ENCODE assay signal across 11 mouse cellular contexts in the genomic region with DNA sequence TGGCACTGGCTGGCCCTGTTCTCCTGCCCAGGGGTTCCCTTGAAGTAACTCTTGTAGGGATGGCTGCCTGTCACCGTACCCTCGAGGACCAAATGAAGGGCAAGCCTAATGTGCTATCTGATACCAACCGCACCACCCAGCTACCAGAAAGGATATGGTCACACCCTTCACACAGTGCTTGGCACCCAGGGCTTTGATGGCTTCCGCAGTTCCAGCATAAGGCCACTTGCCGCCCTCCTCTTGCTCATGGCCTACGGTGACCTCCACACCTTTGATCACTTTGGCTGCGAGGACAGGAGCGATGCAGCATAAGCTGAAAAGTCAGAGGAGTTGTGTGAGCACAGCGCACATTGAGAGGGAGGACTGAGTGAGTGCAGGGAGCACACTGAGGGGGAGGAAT.
"Had no signal": no experiment of that assay in that cellular context is flagged by ENCODE, and none has a peak within 500 bp of the region (broad histone marks: within the 10 kb centered on the region; RNA-seq: fewer than 3 reads in every experiment).

No protein-coding gene starts in this region.

- ATAC-seq: intestine, embryonic 16.5 days; liver, embryonic 12.5 days had no signal

- H3K4me2 ChIP-seq: heart, embryonic 11.5 days; heart, embryonic 13.5 days; heart, embryonic 15.5 days; hindbrain, embryonic 13.5 days; hindbrain, embryonic 15.5 days; limb, embryonic 13.5 days; limb, embryonic 15.5 days; liver, embryonic 12.5 days had no signal

- H3K27ac ChIP-seq: heart, adult 2 months; heart, embryonic 13.5 days; heart, embryonic 15.5 days; hindbrain, embryonic 13.5 days; hindbrain, embryonic 15.5 days; hindbrain, postnatal 0 days; limb, embryonic 13.5 days; limb, embryonic 15.5 days; liver, embryonic 12.5 days had no signal

- H3K27me3 ChIP-seq: heart, embryonic 13.5 days; heart, embryonic 15.5 days; hindbrain, embryonic 13.5 days; hindbrain, embryonic 15.5 days; limb, embryonic 13.5 days; limb, embryonic 15.5 days; liver, embryonic 12.5 days had no signal

- H3K9ac ChIP-seq: heart, embryonic 13.5 days; heart, embryonic 15.5 days; hindbrain, embryonic 13.5 days; hindbrain, embryonic 15.5 days; limb, embryonic 13.5 days; limb, embryonic 15.5 days; liver, embryonic 12.5 days had no signal

- H3K9me3 ChIP-seq: heart, embryonic 13.5 days; heart, embryonic 15.5 days; hindbrain, embryonic 13.5 days; hindbrain, embryonic 15.5 days; limb, embryonic 13.5 days; limb, embryonic 15.5 days; liver, embryonic 12.5 days had no signal

- H3K4me3 ChIP-seq: heart, adult 2 months; heart, embryonic 13.5 days; heart, embryonic 15.5 days; hindbrain, embryonic 13.5 days; hindbrain, embryonic 15.5 days; limb, embryonic 13.5 days; limb, embryonic 15.5 days; liver, embryonic 12.5 days had no signal
